Mouse (Mus musculus): ENCODE data around the gene Nfe2l2. TPM values are rescaled to one million over a fixed set of nuclear protein-coding genes. Genes with fewer than 3 reads are reported as not detected.

Nfe2l2 gene
- polyA plus RNA-seq, 1 experiment, result 11.4 TPM

DNA sequence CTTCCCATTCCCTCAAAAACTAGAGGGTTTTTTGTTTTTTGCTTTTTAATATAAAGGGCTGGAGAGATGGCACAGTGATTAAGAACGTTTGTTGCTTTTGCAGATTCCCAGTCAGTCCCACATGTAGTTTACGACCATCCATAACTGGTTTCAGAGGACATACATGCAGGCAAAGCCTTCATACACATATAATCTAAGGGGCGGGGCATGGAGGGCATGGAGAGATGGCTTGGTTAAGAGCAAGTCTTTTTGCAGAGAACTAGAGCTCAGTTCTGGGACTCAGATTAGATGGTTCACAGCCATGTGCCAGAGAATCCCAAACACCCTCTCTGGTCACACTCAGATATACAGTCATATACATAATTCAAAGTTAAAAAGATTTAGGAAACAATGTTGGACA, 31.9 kb downstream of the Nfe2l2 start:
- no peak for TF ChIP-seq GATA1 (IDR thresholded peaks at IDR 0.05; ENCODE audit: low read length)

DNA sequence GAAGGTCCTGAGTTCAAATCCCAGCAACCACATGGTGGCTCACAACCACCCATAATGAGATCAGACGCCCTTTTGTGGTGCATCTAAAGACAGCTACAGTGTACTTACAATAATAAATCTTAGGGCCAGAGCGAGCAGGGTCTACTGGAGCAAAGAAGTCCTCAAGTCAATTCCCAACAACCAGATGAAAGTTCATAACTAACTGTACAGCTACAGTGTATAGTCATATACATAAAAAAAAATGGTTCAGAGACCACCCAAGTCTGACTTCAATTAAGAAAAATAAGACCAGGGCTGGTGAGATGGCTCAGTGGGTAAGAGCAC, 33.1 kb downstream of the Nfe2l2 start:
- TF ChIP-seq GATA1 (IDR thresholded peaks at IDR 0.05; ENCODE audit: low read length), result no peak

DNA sequence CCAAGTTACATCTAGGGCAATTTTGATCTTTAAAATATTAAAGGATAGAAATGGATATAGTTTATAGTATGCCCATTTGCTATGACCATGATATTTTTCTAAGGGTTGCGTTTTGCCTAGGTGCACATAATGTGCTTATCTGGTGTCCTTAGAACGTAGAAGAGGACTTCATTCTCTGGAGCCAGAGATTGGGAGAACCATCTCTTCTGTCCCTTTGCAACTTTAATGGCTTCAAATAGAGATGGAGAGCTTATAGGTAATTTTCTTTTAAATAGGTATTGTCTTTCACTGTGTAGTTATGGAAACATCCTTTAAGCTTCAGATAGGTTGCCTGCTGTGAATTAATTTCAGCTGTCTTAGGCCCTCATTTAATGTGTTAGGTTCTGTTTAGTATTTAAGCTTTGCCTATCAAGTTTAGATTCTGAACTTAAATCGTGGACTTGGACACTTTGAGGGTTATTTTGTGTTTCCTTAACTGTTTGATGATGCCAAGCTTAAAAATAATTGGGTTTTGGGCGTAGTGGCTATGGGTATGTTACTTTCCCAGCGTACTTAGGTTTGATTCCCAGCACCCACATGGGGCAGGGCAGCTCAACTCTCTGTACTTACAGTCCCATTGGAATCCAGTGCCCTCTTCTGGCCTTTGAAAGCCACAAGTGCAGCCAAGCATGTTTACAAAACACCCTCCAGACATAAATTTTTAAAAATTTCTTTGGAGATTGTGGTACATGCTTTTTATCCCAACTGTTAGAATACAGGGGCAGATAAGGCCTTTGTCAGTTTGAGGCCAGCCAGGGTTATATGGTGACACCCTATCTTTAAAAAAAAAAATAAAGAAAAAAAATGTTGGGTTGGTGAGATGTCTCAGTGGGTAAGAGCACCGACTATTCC, 33.8 kb downstream of the Nfe2l2 start:
- TF ChIP-seq GATA1 (IDR thresholded peaks at IDR 0.05; ENCODE audit: low read length), result no peak

DNA sequence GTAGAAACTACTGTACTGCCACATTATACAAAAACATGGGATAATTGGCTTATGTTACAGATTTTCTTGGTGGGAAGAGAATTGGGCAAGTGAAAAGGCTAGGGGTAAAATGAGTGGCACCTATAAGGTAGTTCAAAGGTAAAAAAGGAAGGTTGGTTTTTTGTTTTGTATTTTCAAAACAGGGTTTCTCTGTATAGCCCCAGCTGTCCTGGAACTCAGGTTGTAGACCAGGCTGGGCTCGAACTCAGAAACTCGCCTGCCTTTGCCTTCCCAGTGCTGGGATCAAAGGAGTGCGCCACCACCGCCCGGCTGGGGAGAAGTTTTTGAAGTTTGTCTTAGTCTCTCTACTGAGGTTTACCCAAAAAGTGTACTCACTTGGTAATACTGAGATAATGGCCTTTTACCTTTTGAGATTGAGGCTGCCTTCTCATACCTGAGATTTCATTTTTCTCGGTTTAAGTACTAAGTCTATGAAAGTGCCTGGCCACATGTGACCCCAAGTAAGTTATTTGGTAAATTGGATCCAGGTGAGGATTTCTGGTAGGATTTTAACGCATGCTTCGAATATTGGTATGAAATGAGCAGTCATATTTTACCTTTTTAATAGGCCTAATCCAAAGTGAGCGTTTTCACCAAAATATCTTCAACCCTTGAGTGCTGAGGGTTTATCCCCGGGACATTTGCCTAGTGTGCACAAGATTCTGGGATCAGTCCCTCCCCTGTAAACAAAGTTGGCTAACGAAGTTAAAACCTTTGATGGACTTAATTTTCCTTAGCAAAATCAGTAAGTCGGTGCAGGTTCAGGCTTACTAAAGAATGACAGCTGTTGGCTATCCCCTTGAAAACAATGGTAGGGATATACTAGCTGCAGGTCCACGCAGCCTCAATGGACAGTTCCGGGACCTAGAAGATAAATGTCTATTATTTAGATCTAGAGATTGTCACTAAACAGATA, 34.7 kb downstream of the Nfe2l2 start:
- no peak for TF ChIP-seq GATA1 (IDR thresholded peaks at IDR 0.05; ENCODE audit: low read length)

DNA sequence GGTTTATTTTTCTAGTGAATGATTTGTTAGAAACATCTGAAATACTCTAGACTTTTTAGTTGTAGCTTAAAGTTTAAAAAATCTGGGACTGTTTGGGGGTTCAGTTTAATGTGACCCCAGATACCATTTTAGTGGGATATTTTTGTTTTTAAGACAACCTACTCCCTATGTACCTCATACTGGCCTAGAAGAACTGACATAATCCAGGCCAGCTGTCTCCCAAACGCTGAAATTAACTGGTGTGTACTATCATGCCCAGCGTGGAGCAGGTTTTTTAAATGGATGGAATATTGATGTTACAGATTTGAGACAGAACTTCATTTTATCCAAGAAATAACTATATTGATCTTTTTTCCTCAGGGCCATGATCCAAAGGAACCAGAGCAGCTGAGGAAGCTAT, 43.3 kb downstream of the Nfe2l2 start:
- TF ChIP-seq GATA1 (IDR thresholded peaks at IDR 0.05; ENCODE audit: low read length), result no peak

DNA sequence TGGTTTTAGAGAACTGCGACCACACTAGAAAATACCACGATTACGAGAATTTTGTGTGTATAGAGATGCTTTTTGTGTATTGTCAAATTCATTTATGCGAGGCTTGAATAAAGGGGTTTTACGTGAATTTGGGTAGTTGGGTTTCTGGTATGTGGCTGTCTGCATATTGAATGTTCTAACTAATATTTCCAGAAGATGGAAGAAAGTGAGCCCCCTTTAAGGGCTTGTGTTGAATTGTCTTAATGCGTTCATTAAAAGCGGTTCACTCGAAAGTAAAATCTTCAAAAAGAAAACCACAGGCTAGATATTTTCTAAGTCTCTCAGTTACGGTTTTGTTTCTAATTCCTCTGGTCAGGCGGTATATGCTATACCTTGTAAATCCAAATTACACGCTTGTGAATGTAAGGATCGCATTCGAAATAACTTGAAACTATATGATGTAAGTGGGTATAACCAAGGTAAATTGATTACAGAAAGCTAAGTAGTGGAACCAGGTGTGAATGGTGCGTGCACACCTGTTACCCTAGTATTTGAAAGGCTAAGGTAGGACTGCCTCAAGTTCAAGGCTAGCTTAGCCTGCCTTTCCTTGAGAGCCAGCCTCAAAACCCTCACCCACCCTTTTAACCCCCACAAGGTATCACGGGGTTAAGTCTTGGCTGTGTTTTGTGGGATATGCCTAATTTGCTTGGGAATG, 44.0 kb downstream of the Nfe2l2 start:
- TF ChIP-seq GATA1 (IDR thresholded peaks at IDR 0.05; ENCODE audit: low read length), result no peak

DNA sequence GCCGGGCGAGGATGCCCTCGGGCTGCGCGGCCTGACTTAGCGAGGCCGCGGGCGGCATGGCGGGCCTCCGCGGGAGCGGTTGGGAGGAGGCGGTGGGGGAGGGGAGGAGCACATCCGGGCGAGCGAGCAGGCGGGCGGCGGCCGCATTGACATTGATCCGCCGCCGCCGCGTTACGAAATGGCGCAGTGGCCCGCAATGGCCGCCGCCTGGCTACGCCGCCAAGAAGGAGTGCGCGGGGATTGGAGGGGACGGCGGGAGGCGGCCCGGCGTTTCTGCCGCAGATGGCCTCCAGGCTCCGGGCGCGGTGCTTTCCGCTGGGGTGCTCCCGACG, 44.8 kb downstream of the Nfe2l2 start:
- no peak for TF ChIP-seq GATA1 (IDR thresholded peaks at IDR 0.05; ENCODE audit: low read length)

DNA sequence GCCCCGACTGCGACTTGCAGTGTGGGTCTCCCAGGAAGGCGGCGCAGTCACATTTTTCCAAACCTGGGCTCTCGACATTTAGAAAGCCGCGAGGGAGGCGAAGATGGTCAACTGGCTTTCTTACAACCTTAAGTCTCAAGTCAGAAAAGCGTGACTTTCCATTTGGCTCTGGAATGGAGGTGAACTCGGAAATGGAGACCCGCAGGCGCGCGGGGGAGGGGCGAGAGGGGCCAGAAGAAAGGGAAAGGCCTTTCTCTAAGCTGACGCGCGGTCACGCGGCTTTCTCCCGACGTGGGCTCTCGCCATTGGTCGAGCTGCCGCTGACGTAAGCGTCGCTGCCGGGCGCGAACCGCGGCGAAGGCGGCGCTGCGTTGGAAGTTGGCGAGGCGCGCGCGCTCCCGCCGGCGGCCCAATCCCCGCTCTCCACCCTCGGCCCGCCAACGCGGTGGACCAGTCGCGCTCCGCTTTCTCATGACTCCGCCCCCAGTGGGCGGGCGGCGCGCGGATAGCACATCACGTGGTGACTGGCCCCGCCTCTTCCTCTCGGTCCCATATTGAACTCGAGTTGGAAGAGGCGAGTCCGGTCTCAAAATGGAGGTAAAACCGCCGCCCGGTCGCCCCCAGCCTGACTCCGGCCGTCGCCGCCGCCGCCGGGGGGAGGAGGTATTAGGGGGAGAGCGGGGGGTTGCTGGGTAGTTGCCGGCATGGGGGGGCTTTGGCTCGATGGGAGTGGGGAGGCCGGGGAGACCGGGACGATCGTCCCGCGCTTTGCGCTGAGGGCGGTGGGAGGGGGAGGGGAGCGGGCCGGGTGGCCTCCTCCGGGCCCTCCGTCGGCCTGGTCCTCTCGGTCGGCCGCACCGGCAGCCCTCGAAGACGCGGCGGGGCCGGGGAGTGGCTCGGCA, 45.5 kb downstream of the Nfe2l2 start, which contains the start of gene Hnrnpa3:
TSS of gene Hnrnpa3 (plus strand) at position 535 of the 902 bp plus-strand sequence.
- no peak for TF ChIP-seq GATA1 (IDR thresholded peaks at IDR 0.05; ENCODE audit: low read length)

DNA sequence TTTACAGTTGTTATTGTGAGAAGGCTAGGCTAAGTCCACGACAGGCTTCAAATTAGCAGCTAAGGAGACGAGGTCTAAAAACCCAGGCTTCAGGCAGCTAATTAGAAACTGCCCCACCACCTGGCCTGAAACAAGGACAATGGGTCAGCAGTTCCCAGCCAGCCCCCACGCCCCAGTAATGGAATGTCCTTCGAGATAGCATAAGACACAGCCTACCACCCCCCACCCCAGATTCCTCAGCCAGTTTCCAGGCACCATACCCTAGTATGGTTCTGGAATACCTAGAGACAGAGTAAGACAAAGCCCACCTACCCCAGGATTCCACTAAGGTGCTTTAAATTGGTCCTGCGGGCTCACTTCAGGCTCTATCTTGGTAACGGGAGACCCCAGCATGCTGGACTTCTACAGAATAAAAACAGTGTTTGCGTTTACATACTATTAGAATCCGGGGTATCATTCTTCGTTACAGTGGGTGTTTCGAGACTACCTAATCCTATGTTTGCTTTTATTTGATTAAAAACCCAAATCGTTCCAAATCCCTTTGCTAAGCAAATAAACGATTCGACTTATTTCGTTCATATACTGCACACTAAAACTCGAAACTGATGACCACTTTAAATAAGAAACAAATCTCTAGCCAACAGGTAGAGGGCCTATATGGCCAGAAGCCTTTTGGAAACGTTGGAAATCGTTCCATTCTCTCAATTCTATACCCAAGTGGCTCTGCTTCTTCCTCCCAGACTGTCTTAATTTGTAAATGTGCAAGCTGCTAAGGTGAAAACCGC, 46.3 kb downstream of the Nfe2l2 start:
- TF ChIP-seq GATA1 (IDR thresholded peaks at IDR 0.05; ENCODE audit: low read length), result no peak

DNA sequence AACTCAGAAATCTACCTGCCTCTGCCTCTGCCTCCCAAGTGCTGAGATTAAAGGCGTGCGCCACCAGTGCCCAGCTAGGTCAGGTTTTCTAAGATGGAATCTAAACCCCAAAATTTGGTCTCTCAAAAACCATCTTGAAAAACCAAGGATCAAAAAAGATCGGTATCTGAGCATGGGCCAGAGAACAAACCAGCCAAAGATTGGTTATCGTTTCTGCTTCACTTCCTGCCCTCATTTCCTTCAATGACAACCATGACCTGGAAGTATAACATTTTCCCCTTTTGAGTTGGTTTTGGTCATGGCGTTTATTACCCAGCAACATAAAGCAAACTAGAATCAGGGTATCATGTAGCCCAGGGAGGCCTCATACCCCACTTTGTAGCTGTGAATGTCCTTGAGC, 47.5 kb downstream of the Nfe2l2 start:
- no peak for TF ChIP-seq GATA1 (IDR thresholded peaks at IDR 0.05; ENCODE audit: low read length)

DNA sequence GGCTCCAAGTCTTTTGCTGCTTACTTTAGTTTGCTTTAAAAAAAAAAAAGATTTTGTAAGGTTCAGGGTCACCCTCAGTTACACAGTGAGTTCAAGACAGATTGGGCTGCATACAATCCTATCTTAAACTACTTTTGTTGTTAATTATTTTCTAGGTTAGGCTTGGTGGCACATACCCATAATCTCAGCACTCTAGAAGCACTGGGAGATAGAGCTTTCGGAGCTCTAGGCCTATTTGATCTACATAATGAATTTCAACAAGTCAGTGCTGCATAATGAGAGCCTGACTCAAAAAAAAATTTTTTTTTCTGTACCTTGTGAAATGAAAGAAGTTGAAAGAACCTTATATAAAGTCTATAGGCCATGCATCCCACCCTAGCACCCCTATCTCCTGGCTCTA, 49.8 kb downstream of the Nfe2l2 start:
- TF ChIP-seq GATA1 (IDR thresholded peaks at IDR 0.05; ENCODE audit: low read length), result no peak

DNA sequence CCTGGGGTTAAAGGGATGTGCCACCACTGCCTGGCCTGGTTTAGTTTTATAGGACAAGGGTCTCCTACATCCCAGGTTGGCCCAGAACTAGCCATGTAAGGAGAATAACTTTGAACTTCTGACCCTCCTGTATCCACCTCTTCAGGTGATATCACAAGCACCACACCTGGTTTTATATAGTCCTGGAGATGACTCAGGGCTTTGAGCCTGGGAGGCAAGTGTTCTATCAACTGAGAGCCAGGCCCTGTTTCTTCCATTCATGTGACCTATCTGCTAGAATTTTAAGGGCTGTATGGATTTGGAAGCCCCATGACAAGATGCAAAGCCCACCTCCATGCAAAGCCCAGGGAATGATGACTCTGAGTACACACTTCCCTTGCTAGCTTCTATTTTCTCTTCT, 51.3 kb downstream of the Nfe2l2 start:
- TF ChIP-seq GATA1 (IDR thresholded peaks at IDR 0.05; ENCODE audit: low read length), result no peak

DNA sequence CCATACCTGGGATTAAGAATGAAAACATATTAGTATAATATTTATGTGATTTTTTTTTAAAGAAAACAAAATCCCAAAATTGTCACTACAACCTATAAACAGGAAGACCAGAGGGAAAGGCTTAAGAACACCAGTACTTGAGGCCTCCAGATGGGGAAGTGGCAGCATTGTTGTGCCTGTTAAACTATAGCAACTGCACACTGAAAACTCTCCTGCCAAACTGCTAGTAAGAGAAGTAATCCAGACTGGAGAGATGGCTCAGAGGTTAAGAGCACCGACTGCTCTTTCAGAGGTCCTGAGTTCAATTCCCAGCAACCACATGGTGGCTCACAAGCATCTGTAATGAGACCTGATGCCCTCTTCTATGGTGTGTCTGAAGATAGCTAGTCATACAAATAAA, 54.0 kb downstream of the Nfe2l2 start:
- no peak for TF ChIP-seq GATA1 (IDR thresholded peaks at IDR 0.05; ENCODE audit: low read length)

DNA sequence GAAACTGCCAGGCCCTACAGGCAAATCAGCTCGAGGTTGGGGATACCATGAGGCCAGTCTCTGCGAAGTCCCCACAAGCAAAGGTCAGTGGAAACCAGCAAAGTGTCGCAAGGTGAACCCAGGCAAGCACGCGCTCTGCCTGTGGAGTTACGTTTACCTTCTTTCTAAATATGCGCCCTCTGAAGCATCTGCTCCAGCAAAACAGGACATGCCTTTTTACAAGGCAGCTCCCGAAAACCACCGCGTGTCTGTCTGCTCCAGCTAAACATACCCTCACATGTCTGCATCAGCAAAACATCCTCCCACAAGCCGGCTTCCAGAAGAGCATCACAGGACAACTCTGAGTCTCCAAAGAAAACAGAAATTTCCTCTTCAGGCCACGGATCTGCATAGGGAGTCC, 59.2 kb downstream of the Nfe2l2 start:
- no peak for TF ChIP-seq GATA1 (IDR thresholded peaks at IDR 0.05; ENCODE audit: low read length)

All from G1E-ER4 (cell line).